Mouse (Mus musculus): ENCODE data around the gene Nfasc. TPM values are rescaled to one million over a fixed set of nuclear protein-coding genes. Genes with fewer than 3 reads are reported as not detected.

The Nfasc gene
- polyA plus RNA-seq, 1 experiment from 2014 or later: 0.30 TPM

Other genes with a start within 250 kb of the Nfasc start
- gene Tmem81, start 235.6 kb downstream of the Nfasc start, polyA plus RNA-seq (2015; fragmentation: Nextera tagmentation; extraction: Ambion mirVana): 1.8 and 2.1 TPM in 2 replicates
- 0.08 and 0.23 TPM in 2 replicates for gene Cntn2, start 198.5 kb downstream of the Nfasc start, polyA plus RNA-seq (2015; fragmentation: Nextera tagmentation; extraction: Ambion mirVana)
- gene Lrrn2, start 138.5 kb upstream of the Nfasc start, polyA plus RNA-seq (2015; fragmentation: Nextera tagmentation; extraction: Ambion mirVana): 0.15 and 0.16 TPM in 2 replicates